ENCODE assay signal across 9 mouse cellular contexts in genomic region chr11:119051927-119052660, GRCm38 (mm10). TPM values are rescaled to one million over a fixed set of nuclear protein-coding genes. Genes with fewer than 3 reads are reported as not detected.
DNase-seq lines count a peak whose midpoint lies in the region; ATAC-seq and TF ChIP-seq lines count a peak whose summit lies in the region.
"Had no signal": no experiment of that assay in that cellular context is flagged by ENCODE, and none has a peak within 500 bp of the region (broad histone marks: within the 10 kb centered on the region; RNA-seq: fewer than 3 reads in every experiment).

No protein-coding gene starts in this region.

- H3K27me3 ChIP-seq in hindbrain, embryonic 11.5 days (ENCODE audit: control insufficient read depth, insufficient read depth, low read length) = peaks cover 79% of the 10 kb centered on the region

- H3K9ac ChIP-seq in hindbrain, embryonic 11.5 days (ENCODE audit: low read depth, low read length) = no peak overlapping the region

- no peak overlapping the region for H3K27ac ChIP-seq in gastrocnemius, adult 2 months
- H3K27ac ChIP-seq in hindbrain, embryonic 11.5 days (ENCODE audit: low read depth, low read length) = no peak overlapping the region

- H3K36me3 ChIP-seq in hindbrain, embryonic 11.5 days (ENCODE audit: control insufficient read depth, insufficient read depth, low read length) = no peaks in the 10 kb centered on the region

- H3K4me2 ChIP-seq in hindbrain, embryonic 11.5 days (replicated peaks; ENCODE audit: low read depth, low read length) = no peak overlapping the region; the same call in 1 of the 2 replicates

- WGBS in hindbrain, embryonic 11.5 days = 2% methylated on average over 15 of the region's 15 CpGs

- no peak for ATAC-seq in hindbrain, embryonic 11.5 days (ENCODE audit: low FRiP score)
- ATAC-seq: Patski had no signal

- DNase-seq in gastrocnemius, adult 2 months = no peak
- no peak for DNase-seq in gastrocnemius, postnatal 4 days (ENCODE audit: low spot score in 2 of 2)
- peak; percentile 78 for DNase-seq in CD4-positive helper T cell, adult 2 months (ENCODE audit: low read depth, low spot score)
- DNase-seq in embryo, embryonic 9.5 days (ENCODE audit: extremely low spot score) = peak; percentile 41
- peak; percentile 59 for DNase-seq in hindbrain, embryonic 11.5 days (ENCODE audit: low spot score)
- DNase-seq in lung, postnatal 25 days (ENCODE audit: low spot score) = peak; percentile 57
- DNase-seq in thymus, postnatal 0 days (ENCODE audit: low spot score) = peak; percentile 64
- no peak for DNase-seq in ovary, postnatal 14 days (ENCODE audit: low spot score)

- intact Hi-C loops in gastrocnemius, adult 2 months (cut with DNase I) = loop anchor here (2.0 kb wide), 2 partner anchors 33 to 139 kb away; no protein-coding TSS in a partner anchor

- peak; percentile 63 for TF ChIP-seq CTCF in gastrocnemius, adult 2 months (IDR thresholded peaks at IDR 0.05)

- no peaks in the 10 kb centered on the region for H3K9me3 ChIP-seq in hindbrain, embryonic 11.5 days (ENCODE audit: control insufficient read depth, low read length)

- H3K4me3 ChIP-seq in gastrocnemius, adult 2 months = no peak overlapping the region
- no peak overlapping the region for H3K4me3 ChIP-seq in hindbrain, embryonic 11.5 days (ENCODE audit: low read depth, low read length)

- peaks cover 17% of the 10 kb centered on the region for H3K4me1 ChIP-seq in hindbrain, embryonic 11.5 days (replicated peaks; ENCODE audit: control insufficient read depth, insufficient read depth, low read length)

RNA-seq across cellular contexts. Expression of gene Cbx8, which starts 11.3 kb away (rescaled TPM):
- 1 to 10 TPM; 1.5 to 1.6 TPM for total RNA-seq in gastrocnemius, adult 2 months (2021)
- 1 to 10 TPM; 4.6 to 5.3 TPM for total RNA-seq in gastrocnemius, postnatal 4 days (2021)
- polyA plus RNA-seq in hindbrain, embryonic 11.5 days (2014; fragmentation: Nextera tagmentation; extraction: Ambion mirVana) = 9.1 and 9.3 TPM in 2 replicates
- polyA plus RNA-seq in thymus, postnatal 0 days (2015; fragmentation: Nextera tagmentation; extraction: Ambion mirVana) = 10.7 and 12.3 TPM in 2 replicates

RNA-seq across cellular contexts. Expression of gene Cbx2, which starts 29.3 kb away (rescaled TPM):
- under 1 TPM; 0.69 to 0.95 TPM for total RNA-seq in gastrocnemius, adult 2 months (2021)
- total RNA-seq in gastrocnemius, postnatal 4 days (2021) = 1 to 10 TPM; 5.4 to 5.6 TPM
- polyA plus RNA-seq in hindbrain, embryonic 11.5 days (2014; fragmentation: Nextera tagmentation; extraction: Ambion mirVana) = 44.4 and 54.5 TPM in 2 replicates
- 19.5 and 22.3 TPM in 2 replicates for polyA plus RNA-seq in thymus, postnatal 0 days (2015; fragmentation: Nextera tagmentation; extraction: Ambion mirVana)

RNA-seq across cellular contexts. Expression of gene Cbx4, which starts 33.9 kb away (rescaled TPM):
- 1 to 10 TPM; 2.1 to 2.2 TPM for total RNA-seq in gastrocnemius, adult 2 months (2021)
- 10 to 100 TPM; 10.4 to 10.7 TPM for total RNA-seq in gastrocnemius, postnatal 4 days (2021)
- polyA plus RNA-seq in hindbrain, embryonic 11.5 days (2014; fragmentation: Nextera tagmentation; extraction: Ambion mirVana) = 5.4 and 7.1 TPM in 2 replicates
- 25.1 and 26.8 TPM in 2 replicates for polyA plus RNA-seq in thymus, postnatal 0 days (2015; fragmentation: Nextera tagmentation; extraction: Ambion mirVana)

Comparison
In these comparisons a context has a peak if more than half of its experiments do, and no peak if none do; other contexts are left out.
1. DNase-seq: peak in CD4-positive helper T cell, adult 2 months (single experiment), embryo, embryonic 9.5 days (single experiment), hindbrain, embryonic 11.5 days (single experiment), lung, postnatal 25 days (single experiment) and thymus, postnatal 0 days (single experiment); none in gastrocnemius, adult 2 months (single experiment), gastrocnemius, postnatal 4 days (0 of 2) and ovary, postnatal 14 days (single experiment).